ENCODE assay signal across 25 mouse cellular contexts in the genomic region with DNA sequence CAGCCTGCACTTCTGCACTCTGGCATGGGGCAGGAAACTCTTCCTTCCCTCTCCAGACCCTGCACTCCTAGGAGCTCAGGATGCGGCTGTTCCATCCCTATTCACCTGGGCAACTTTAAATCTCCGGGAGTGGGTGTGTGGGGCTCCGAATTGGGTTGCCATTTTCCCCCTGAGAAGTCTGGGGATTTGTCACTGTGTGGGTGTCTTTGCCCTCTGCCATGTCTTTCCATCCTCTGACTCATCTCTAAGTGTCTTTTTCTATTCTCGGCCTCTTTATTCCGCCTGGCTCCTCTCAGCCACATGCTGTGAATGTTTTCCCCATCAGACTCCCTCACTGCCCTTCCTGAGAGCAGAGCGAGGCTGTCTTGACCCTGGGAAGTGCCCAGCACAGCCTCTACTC.
A peak's percentile ranks its signal among the peaks of the same experiment; 100 is the strongest.
DNase-seq lines count a peak whose midpoint lies in the region; ATAC-seq and TF ChIP-seq lines count a peak whose summit lies in the region.
"Had no signal": no experiment of that assay in that cellular context is flagged by ENCODE, and none has a peak within 500 bp of the region (broad histone marks: within the 10 kb centered on the region; RNA-seq: fewer than 3 reads in every experiment).

No protein-coding gene starts in this region.

- H3K27ac ChIP-seq in midbrain, embryonic 10.5 days (replicated peaks): peak overlapping the region; percentile 59
- no peak overlapping the region for H3K27ac ChIP-seq in midbrain, embryonic 14.5 days (replicated peaks; ENCODE audit: low read depth, low read length)
- H3K27ac ChIP-seq in olfactory bulb, adult 2 months (ENCODE audit: insufficient read depth, low read depth, low read length): peak overlapping the region; percentile 93
- H3K27ac ChIP-seq: embryonic facial prominence, embryonic 13.5 days; embryonic facial prominence, embryonic 15.5 days; forebrain, embryonic 10.5 days; forebrain, embryonic 12.5 days had no signal

- H3K27me3 ChIP-seq in midbrain, embryonic 10.5 days (ENCODE audit: low read depth, poor library complexity, severe bottlenecking): peaks cover 19% of the 10 kb centered on the region
- no peaks in the 10 kb centered on the region for H3K27me3 ChIP-seq in midbrain, embryonic 14.5 days (ENCODE audit: control insufficient read depth, insufficient read depth, low read length)
- H3K27me3 ChIP-seq: embryonic facial prominence, embryonic 15.5 days had no signal

- 49% methylated on average over 6 of the region's 6 CpGs for WGBS in midbrain, embryonic 10.5 days
- WGBS in midbrain, embryonic 14.5 days: 49% methylated on average over 6 of the region's 6 CpGs
- 17% methylated on average over 6 of the region's 6 CpGs for WGBS in olfactory bulb, adult 2 months

- H3K9ac ChIP-seq in midbrain, embryonic 14.5 days (replicated peaks; ENCODE audit: low read length): no peak overlapping the region
- H3K9ac ChIP-seq: embryonic facial prominence, embryonic 13.5 days; embryonic facial prominence, embryonic 15.5 days; forebrain, embryonic 12.5 days had no signal

- no peak for ATAC-seq in midbrain, embryonic 14.5 days (ENCODE audit: low FRiP score, low TSS enrichment)
- ATAC-seq: activated CD4-positive, CD25-positive, alpha-beta regulatory T cell, adult 4 months; forebrain, embryonic 14.5 days; forebrain, embryonic 16.5 days; Patski had no signal

- no peak for TF ChIP-seq CTCF in olfactory bulb, adult 2 months (IDR thresholded peaks at IDR 0.05; ENCODE audit: insufficient read depth, low read depth, low read length)

- TF ChIP-seq POLR2A in olfactory bulb, adult 2 months (IDR thresholded peaks at IDR 0.05; ENCODE audit: insufficient read depth, low read depth, low read length): no peak

- no peak overlapping the region for H3K4me2 ChIP-seq in midbrain, embryonic 14.5 days (ENCODE audit: low read length)
- H3K4me2 ChIP-seq: embryonic facial prominence, embryonic 13.5 days; embryonic facial prominence, embryonic 15.5 days; forebrain, embryonic 12.5 days had no signal

- H3K36me3 ChIP-seq in midbrain, embryonic 10.5 days: no peaks in the 10 kb centered on the region
- no peaks in the 10 kb centered on the region for H3K36me3 ChIP-seq in midbrain, embryonic 14.5 days (ENCODE audit: control insufficient read depth, insufficient read depth, low read length)
- H3K36me3 ChIP-seq: embryonic facial prominence, embryonic 13.5 days; embryonic facial prominence, embryonic 15.5 days; forebrain, embryonic 10.5 days; forebrain, embryonic 12.5 days had no signal

- no peak for DNase-seq in midbrain, embryonic 10.5 days (ENCODE audit: low spot score)
- DNase-seq in midbrain, embryonic 14.5 days: no peak
- DNase-seq in right cerebral cortex, adult 18-20 months: peak; percentile 50
- DNase-seq in right cerebral cortex, postnatal 25 days: no peak
- DNase-seq in brain, adult 2 months (ENCODE audit: low read depth, low spot score): peak; percentile 78
- no peak for DNase-seq in retina, embryonic 14.5 days (ENCODE audit: low spot score)
- DNase-seq in adrenal gland, adult 2 months: no peak
- DNase-seq: adrenal gland, postnatal 10 days; adrenal gland, postnatal 25 days; cerebellum, adult 11-12 months; cerebellum, adult 2 months; cerebellum, adult 9-10 months; cerebellum, postnatal 10 days; cerebellum, postnatal 25 days; embryo, embryonic 11 days had no signal

- no peak overlapping the region for H3K4me3 ChIP-seq in midbrain, embryonic 10.5 days
- no peak overlapping the region for H3K4me3 ChIP-seq in midbrain, embryonic 14.5 days (replicated peaks; ENCODE audit: low read depth, low read length)
- no peak overlapping the region for H3K4me3 ChIP-seq in olfactory bulb, adult 2 months (ENCODE audit: insufficient read depth, low read depth, low read length)
- H3K4me3 ChIP-seq: embryonic facial prominence, embryonic 13.5 days; embryonic facial prominence, embryonic 15.5 days; erythroblast, embryonic 14.5 days; forebrain, embryonic 10.5 days; forebrain, embryonic 12.5 days had no signal

- H3K4me1 ChIP-seq in midbrain, embryonic 10.5 days: peaks cover 24% of the 10 kb centered on the region
- H3K4me1 ChIP-seq in midbrain, embryonic 14.5 days (ENCODE audit: control insufficient read depth, insufficient read depth, low read length): peaks cover 8% of the 10 kb centered on the region; the same call in 1 of the 2 replicates
- H3K4me1 ChIP-seq in olfactory bulb, adult 2 months (ENCODE audit: control insufficient read depth, insufficient read depth, low read length): peaks cover 37% of the 10 kb centered on the region
- H3K4me1 ChIP-seq: embryonic facial prominence, embryonic 13.5 days; embryonic facial prominence, embryonic 15.5 days had no signal

- H3K9me3 ChIP-seq in midbrain, embryonic 10.5 days (replicated peaks): no peaks in the 10 kb centered on the region
- H3K9me3 ChIP-seq in midbrain, embryonic 14.5 days (ENCODE audit: control insufficient read depth, low read length): no peaks in the 10 kb centered on the region
- H3K9me3 ChIP-seq: embryonic facial prominence, embryonic 13.5 days; embryonic facial prominence, embryonic 15.5 days; forebrain, embryonic 10.5 days; forebrain, embryonic 12.5 days had no signal

Comparison
In these comparisons a context has a peak if more than half of its experiments do, and no peak if none do; other contexts are left out.
1. DNase-seq: peak in right cerebral cortex, adult 18-20 months (single experiment) and brain, adult 2 months (single experiment); none in midbrain, embryonic 10.5 days (single experiment), midbrain, embryonic 14.5 days (single experiment), right cerebral cortex, postnatal 25 days (single experiment), retina, embryonic 14.5 days (single experiment) and adrenal gland, adult 2 months (single experiment).